Mouse (Mus musculus) macrophage (primary cell): ENCODE data around the gene Tti1. TPM values are rescaled to one million over a fixed set of nuclear protein-coding genes. Genes with fewer than 3 reads are reported as not detected.

ENCODE experiments used
- H3K27ac ChIP-seq: fragments of 350-480 bp; formaldehyde crosslinking; 2 replicates; pipeline ENCODE4 v1.9.0; 2021
- H3K36me3 ChIP-seq: fragments of 350-480 bp; formaldehyde crosslinking; 2 replicates; pipeline ENCODE4 v1.9.0; 2021; ENCODE audit errors: inconsistent target
- H3K4me3 ChIP-seq: fragments of 350-480 bp; formaldehyde crosslinking; 2 replicates; pipeline ENCODE4 v1.9.0; 2021; ENCODE audit errors: inconsistent target
- H3K79me2 ChIP-seq: fragments of 350-480 bp; formaldehyde crosslinking; 2 replicates; pipeline ENCODE4 v1.9.0; 2021; ENCODE audit errors: inconsistent target
- WGBS: methylation state at CpG from one replicate; pipeline ENCODE4 v1.1.7; 2026; ENCODE audit warnings: inconsistent platforms; ENCODE audit not compliant: missing documents; 5-methylcytosine and 5-hydroxymethylcytosine counted together
- polyA plus RNA-seq: library from polyadenylated mRNA; stranded (reverse); fragments of 250-400 nt; gene quantifications from 3 replicates; pipeline ENCODE4 v1.2.4, GENCODE M21; 2018; ENCODE audit warnings: inconsistent platforms

The Tti1 gene
- polyA plus RNA-seq, 1 experiment from 2014 or later = 14.3 TPM

- H3K36me3 ChIP-seq = no peaks in the 10 kb centered on the region
- no peaks in the 10 kb centered on the region for H3K79me2 ChIP-seq
- no peak overlapping the region for H3K27ac ChIP-seq
- 5% methylated on average over 22 of the region's 23 CpGs for WGBS
- no peak overlapping the region for H3K4me3 ChIP-seq
Measured at GRCm38 (mm10) chr2:157974604-157975501, 53.4 kb downstream of the Tti1 start.

GRCm38 (mm10) chr2:157970669-157971068 is 57.6 kb downstream of the Tti1 start:
- no peaks in the 10 kb centered on the region for H3K79me2 ChIP-seq
- no peak overlapping the region for H3K4me3 ChIP-seq
- no peaks in the 10 kb centered on the region for H3K36me3 ChIP-seq
- no peak overlapping the region for H3K27ac ChIP-seq
- 3% methylated on average over 3 of the region's 3 CpGs for WGBS

GRCm38 (mm10) chr2:157970124-157970523 is 58.1 kb downstream of the Tti1 start:
- Histone ChIP-seq H3K36me3 (no peaks in the 10 kb centered on the region), H3K4me3 (no peak overlapping the region), H3K27ac (no peak overlapping the region), H3K79me2 (no peaks in the 10 kb centered on the region)
- WGBS = 59% methylated on average over 6 of the region's 6 CpGs

- Histone ChIP-seq H3K36me3 (no peaks in the 10 kb centered on the region), H3K4me3 (no peak overlapping the region), H3K79me2 (no peaks in the 10 kb centered on the region), H3K27ac (no peak overlapping the region)
- 15% methylated on average over 3 of the region's 3 CpGs for WGBS
Measured at GRCm38 (mm10) chr2:157967856-157968255, 60.4 kb downstream of the Tti1 start.

- WGBS = 23% methylated on average over 2 of the region's 2 CpGs
- no peak overlapping the region for H3K27ac ChIP-seq
Measured at GRCm38 (mm10) chr2:157957707-157958108, 70.5 kb downstream of the Tti1 start.

GRCm38 (mm10) chr2:157953978-157954377 is 74.3 kb downstream of the Tti1 start:
- no peak overlapping the region for H3K4me3 ChIP-seq
- no peak overlapping the region for H3K27ac ChIP-seq
- H3K36me3 ChIP-seq = no peaks in the 10 kb centered on the region
- no peaks in the 10 kb centered on the region for H3K79me2 ChIP-seq
- WGBS = 85% methylated on average over 5 of the region's 5 CpGs

More at GRCm38 (mm10) chr2:157957707-157958108, 70.5 kb downstream of the Tti1 start:
- no peaks in the 10 kb centered on the region for H3K36me3 ChIP-seq
- H3K4me3 ChIP-seq = no peak overlapping the region
- no peaks in the 10 kb centered on the region for H3K79me2 ChIP-seq

GRCm38 (mm10) chr2:157944156-157944893 is 83.9 kb downstream of the Tti1 start:
- Histone ChIP-seq H3K79me2 (no peaks in the 10 kb centered on the region), H3K4me3 (no peak overlapping the region), H3K27ac (no peak overlapping the region), H3K36me3 (no peaks in the 10 kb centered on the region)
- 15% methylated on average over 37 of the region's 37 CpGs for WGBS

- WGBS = 3% methylated on average over 47 of the region's 47 CpGs
- no peak overlapping the region for H3K27ac ChIP-seq
- H3K4me3 ChIP-seq = no peak overlapping the region
- H3K36me3 ChIP-seq = no peaks in the 10 kb centered on the region
- no peaks in the 10 kb centered on the region for H3K79me2 ChIP-seq
Measured at GRCm38 (mm10) chr2:157943514-157944155, 84.6 kb downstream of the Tti1 start.

GRCm38 (mm10) chr2:157940586-157941185 is 87.5 kb downstream of the Tti1 start:
- no peaks in the 10 kb centered on the region for H3K79me2 ChIP-seq
- WGBS = 6% methylated on average over 18 of the region's 18 CpGs
- H3K36me3 ChIP-seq = no peaks in the 10 kb centered on the region
- no peak overlapping the region for H3K27ac ChIP-seq
- no peak overlapping the region for H3K4me3 ChIP-seq

- 84% methylated on average over 4 of the region's 4 CpGs for WGBS
Measured at GRCm38 (mm10) chr2:157936676-157937075, 91.6 kb downstream of the Tti1 start.

GRCm38 (mm10) chr2:157935444-157936171 is 92.6 kb downstream of the Tti1 start:
- no peak overlapping the region for H3K4me3 ChIP-seq
- H3K79me2 ChIP-seq = no peaks in the 10 kb centered on the region
- H3K27ac ChIP-seq = no peak overlapping the region
- H3K36me3 ChIP-seq = no peaks in the 10 kb centered on the region
- WGBS = 77% methylated on average over 11 of the region's 11 CpGs

More at GRCm38 (mm10) chr2:157936676-157937075, 91.6 kb downstream of the Tti1 start:
- no peak overlapping the region for H3K4me3 ChIP-seq
- H3K27ac ChIP-seq = no peak overlapping the region
- H3K79me2 ChIP-seq = no peaks in the 10 kb centered on the region
- H3K36me3 ChIP-seq = no peaks in the 10 kb centered on the region

GRCm38 (mm10) chr2:157932655-157933054 is 95.6 kb downstream of the Tti1 start:
- Histone ChIP-seq H3K36me3 (no peaks in the 10 kb centered on the region), H3K79me2 (no peaks in the 10 kb centered on the region), H3K27ac (no peak overlapping the region), H3K4me3 (no peak overlapping the region)
- WGBS = 82% methylated on average over 4 of the region's 4 CpGs
